Mouse (Mus musculus) ES-Bruce4 (cell line): ENCODE measurements around the gene Enthd1. TPM values are rescaled to one million over a fixed set of nuclear protein-coding genes. Genes with fewer than 3 reads are reported as not detected.

Source experiments
- H3K27ac ChIP-seq: 2 replicates; pipeline ENCODE4 v1.5.1; 2012; ENCODE audit warnings: low read length, inconsistent platforms; ENCODE audit not compliant: insufficient read depth
- H3K27me3 ChIP-seq: 2 replicates; pipeline ENCODE4 v1.6.1; 2012; ENCODE audit warnings: mild to moderate bottlenecking, low read length, inconsistent platforms; ENCODE audit not compliant: control insufficient read depth, poor library complexity, insufficient read depth, severe bottlenecking
- H3K36me3 ChIP-seq: 2 replicates; pipeline ENCODE4 v1.6.1; 2012; ENCODE audit warnings: inconsistent platforms, mild to moderate bottlenecking, low read length, moderate library complexity; ENCODE audit not compliant: control insufficient read depth, poor library complexity, insufficient read depth, severe bottlenecking
- H3K4me1 ChIP-seq: one replicate; pipeline ENCODE4 v1.8.1; 2011; ENCODE audit warnings: low read length; ENCODE audit not compliant: control insufficient read depth, insufficient read depth
- H3K4me3 ChIP-seq: 2 replicates; pipeline ENCODE4 v1.5.1; 2011; ENCODE audit warnings: low read depth, mild to moderate bottlenecking, low read length
- H3K9ac ChIP-seq: 2 replicates; pipeline ENCODE4 v1.6.1; 2012; ENCODE audit warnings: low read depth, mild to moderate bottlenecking, inconsistent platforms; ENCODE audit not compliant: poor library complexity, severe bottlenecking
- H3K9me3 ChIP-seq: replicated peaks from 2 replicates; pipeline ENCODE4 v1.6.1; 2012; ENCODE audit warnings: mild to moderate bottlenecking, low read length, inconsistent platforms; ENCODE audit not compliant: control insufficient read depth, poor library complexity, insufficient read depth, severe bottlenecking
- CTCF ChIP-seq: IDR thresholded peaks from one replicate; pipeline ENCODE4 v1.8.1; 2011; ENCODE audit warnings: low read depth, low read length
- EP300 ChIP-seq: IDR thresholded peaks from 2 replicates; pipeline ENCODE4 v1.6.1; 2011; ENCODE audit warnings: low read depth, low read length; ENCODE audit not compliant: insufficient read depth
- POLR2A ChIP-seq: IDR thresholded peaks from one replicate; pipeline ENCODE4 v1.8.1; 2011; ENCODE audit warnings: low read length; ENCODE audit not compliant: insufficient read depth
- polyA plus RNA-seq: library from polyadenylated mRNA; stranded (reverse); fragments of >200 nt; gene quantifications from 2 replicates; pipeline ENCODE4 v1.2.4, GENCODE M21; 2011; ENCODE audit warnings: low read depth; ENCODE audit not compliant: missing spikeins, insufficient read depth, insufficient read length

Enthd1 gene
- polyA plus RNA-seq, 1 experiment: not detected

DNA sequence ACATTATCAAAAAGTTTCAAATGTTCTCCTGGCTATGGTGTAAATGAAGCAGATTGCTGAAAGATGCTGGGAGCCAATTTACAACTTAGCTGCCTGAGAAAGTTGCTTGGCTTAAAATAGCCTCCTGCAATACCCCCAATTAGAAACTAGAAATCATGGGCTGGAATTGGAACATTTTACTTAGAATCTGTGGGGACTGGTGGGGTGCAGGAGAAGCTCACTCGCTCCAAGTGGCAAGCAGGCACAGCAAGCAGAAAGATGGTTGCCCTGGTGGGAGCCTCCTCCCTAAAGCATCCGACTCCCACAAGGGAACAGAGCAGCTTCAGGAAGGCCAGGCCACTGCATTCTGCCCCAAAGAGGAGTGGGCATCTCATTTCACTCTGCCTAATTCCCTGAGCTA is 28.9 kb downstream of the Enthd1 start:
- no peak overlapping the region for H3K4me3 ChIP-seq
- no peak for TF ChIP-seq POLR2A
- no peak for TF ChIP-seq CTCF
- no peak for TF ChIP-seq EP300
- no peak overlapping the region for H3K9ac ChIP-seq

DNA sequence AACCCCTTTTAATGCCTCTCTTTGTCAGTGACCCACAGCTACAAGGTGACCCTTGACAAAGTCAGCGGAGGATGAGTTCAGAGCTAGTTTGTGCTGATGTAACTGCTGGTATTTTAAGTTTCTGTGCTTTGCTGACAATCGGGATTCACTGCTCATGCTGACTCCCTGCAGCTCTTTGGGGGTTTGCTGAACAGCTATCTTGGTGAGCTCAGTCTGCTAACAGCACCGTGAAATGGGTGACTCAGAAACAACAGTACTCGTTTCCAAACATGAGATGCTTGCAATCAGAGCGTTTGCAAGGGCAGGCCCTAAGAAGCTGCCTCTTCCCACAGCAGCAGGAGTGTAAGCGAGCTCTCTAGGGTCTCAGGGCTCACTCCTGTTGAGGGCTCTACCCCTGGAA is 31.7 kb downstream of the Enthd1 start:
- Histone ChIP-seq H3K4me3 (no peak overlapping the region), H3K9me3 (no peaks in the 10 kb centered on the region), H3K36me3 (no peaks in the 10 kb centered on the region), H3K27me3 (no peaks in the 10 kb centered on the region), H3K9ac (no peak overlapping the region), H3K4me1 (no peaks in the 10 kb centered on the region), H3K27ac (no peak overlapping the region)
- no peak for TF ChIP-seq POLR2A
- no peak for TF ChIP-seq CTCF
- TF ChIP-seq EP300: no peak

More for the DNA sequence above, 28.9 kb downstream of the Enthd1 start:
- Histone ChIP-seq H3K9me3 (no peaks in the 10 kb centered on the region), H3K36me3 (no peaks in the 10 kb centered on the region), H3K4me1 (no peaks in the 10 kb centered on the region), H3K27ac (no peak overlapping the region), H3K27me3 (no peaks in the 10 kb centered on the region)

DNA sequence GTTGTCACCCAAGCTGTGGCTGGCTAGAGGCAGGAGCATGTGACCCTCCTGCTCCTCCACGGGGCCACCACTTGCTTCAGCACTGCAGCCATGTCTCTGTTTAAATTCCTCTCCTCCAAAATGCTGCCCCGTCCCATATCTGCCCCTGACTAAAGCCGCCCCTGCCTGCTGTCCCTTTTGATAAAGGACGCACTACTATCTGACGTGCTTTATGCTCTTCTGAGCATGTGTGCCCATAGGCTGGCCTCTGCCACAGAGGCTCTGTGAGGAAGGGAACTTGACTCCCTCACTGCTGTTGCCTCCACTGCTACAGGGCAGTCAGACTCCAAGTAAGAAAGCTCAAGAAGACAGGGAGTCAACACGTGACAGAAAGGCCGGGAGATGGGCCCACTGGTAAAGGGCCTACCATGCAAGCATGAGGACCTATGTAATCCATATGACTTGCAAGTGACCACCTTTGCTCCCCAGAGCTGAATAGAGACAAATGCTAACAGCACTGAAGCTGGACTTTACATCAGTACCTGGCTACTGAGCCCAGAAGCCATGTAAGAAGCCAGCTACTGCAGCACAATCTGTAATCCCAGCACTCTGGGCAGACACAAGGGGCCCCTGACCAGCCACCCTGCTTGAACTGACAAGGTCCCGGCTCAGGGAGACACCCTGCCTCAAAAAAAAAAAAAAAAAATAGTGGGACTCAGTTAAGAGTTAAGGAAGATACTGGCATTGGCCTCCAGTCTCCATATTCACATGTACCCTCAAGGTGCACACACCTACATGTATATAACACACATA is 32.5 kb downstream of the Enthd1 start:
- no peaks in the 10 kb centered on the region for H3K4me1 ChIP-seq
- no peaks in the 10 kb centered on the region for H3K9me3 ChIP-seq
- TF ChIP-seq CTCF (no peak), EP300 (no peak), POLR2A (no peak)
- no peak overlapping the region for H3K27ac ChIP-seq
- no peak overlapping the region for H3K9ac ChIP-seq
- H3K4me3 ChIP-seq: no peak overlapping the region
- H3K27me3 ChIP-seq: no peaks in the 10 kb centered on the region
- H3K36me3 ChIP-seq: no peaks in the 10 kb centered on the region

DNA sequence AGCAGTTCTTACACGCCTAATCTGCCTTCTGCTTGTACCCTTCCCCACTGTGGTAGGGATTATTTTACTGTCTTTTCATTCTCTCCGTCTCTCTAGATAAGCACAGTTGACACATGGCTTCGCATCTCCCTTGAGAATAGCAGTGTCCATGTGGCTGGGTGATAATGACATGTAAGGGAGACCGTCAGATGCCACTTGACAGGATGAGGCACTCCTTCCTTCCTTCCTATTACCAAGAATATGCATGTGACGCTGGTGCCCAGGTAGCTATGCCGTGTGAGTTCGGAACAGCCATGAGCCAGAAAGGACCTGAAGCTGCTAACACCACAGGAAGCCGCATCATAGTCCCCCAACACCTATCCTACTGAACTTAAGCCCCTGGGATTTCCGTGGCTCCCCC is 33.9 kb downstream of the Enthd1 start:
- no peaks in the 10 kb centered on the region for H3K4me1 ChIP-seq
- TF ChIP-seq CTCF (no peak), EP300 (no peak), POLR2A (no peak)
- H3K9ac ChIP-seq: no peak overlapping the region
- no peaks in the 10 kb centered on the region for H3K36me3 ChIP-seq
- H3K4me3 ChIP-seq: no peak overlapping the region
- no peaks in the 10 kb centered on the region for H3K9me3 ChIP-seq
- H3K27ac ChIP-seq: no peak overlapping the region
- no peaks in the 10 kb centered on the region for H3K27me3 ChIP-seq

DNA sequence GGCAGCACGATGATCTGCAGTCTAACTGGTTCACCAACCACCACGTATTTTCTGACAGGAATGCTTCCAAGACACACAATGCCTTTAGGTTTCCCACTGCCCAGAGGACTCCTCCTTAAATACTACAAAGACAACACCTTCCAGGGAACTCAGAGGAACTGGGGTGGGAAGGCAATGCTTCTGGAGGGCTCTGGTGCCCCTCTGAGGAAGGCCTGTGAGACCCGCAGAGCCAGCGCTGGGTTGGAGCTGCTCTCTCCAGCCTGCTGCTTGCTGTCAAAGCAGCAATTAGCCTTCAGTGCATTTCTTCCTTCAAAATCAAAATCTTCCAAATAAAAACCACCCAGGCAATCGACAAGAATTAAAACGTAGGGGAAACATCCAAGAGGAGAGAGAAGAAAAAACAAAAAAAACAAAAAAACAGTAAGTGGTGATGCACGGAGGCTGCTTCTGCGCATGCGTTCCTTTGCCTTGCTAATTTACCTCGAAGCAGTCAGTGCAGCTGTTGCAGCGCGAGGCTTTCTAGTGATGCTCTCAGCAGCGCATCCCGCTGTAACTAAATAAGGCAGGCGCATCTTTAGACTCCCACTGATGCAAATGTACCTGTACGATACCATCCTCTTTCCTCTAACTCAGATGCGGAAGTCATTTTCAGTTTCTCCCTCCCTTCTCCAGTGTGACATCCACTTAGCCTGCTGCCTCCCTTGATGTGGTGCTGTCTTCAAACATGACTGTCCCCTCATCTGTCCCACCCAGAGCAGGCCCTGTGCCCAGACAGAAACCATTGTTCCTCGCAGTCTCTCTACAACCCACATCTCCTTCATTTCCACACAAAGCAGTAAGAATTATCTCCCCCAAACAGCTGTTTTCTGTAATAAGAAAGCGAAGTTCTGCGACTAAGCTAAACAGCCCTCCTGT is 34.7 kb downstream of the Enthd1 start:
- Histone ChIP-seq H3K4me3 (no peak overlapping the region), H3K27me3 (no peaks in the 10 kb centered on the region), H3K36me3 (no peaks in the 10 kb centered on the region), H3K9ac (no peak overlapping the region), H3K9me3 (no peaks in the 10 kb centered on the region), H3K4me1 (no peaks in the 10 kb centered on the region), H3K27ac (no peak overlapping the region)
- no peak for TF ChIP-seq EP300
- no peak for TF ChIP-seq CTCF
- no peak for TF ChIP-seq POLR2A
